In the genomic region with DNA sequence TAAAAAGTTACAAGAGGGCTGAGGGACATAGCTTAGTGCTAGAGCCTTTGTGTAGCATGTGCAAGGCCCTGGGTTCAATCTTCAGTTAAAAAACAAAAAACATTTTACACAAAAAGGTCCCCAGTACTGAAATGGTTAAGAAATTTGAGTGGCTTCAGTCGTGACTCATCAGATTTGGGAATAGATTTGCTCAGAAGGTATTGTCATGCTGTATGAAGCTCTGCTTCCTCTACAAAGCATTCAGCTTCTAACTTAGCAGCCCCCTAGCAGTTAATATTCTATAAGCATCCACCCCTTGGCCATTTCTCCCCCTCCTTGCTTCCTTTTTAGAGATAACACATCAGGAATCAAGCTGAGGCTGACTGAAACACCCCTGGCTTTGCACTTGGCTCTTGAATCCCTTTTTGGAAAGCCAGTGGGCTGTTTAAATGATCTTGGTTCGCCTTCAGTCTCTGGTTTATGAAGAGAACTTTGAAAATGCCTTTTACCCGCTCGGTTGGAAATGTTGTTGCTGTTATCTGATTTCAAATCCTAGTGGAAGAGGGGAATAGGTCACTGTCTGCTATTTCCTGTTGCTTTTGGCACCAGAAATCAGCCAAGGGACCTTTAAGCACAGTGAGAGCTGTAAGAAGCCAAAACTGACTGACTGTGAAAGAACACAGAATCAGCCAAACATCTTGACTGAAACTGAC, we compare ENCODE assay signal across 11 mouse cellular contexts.
DNase-seq lines count a peak whose midpoint lies in the region; ATAC-seq and TF ChIP-seq lines count a peak whose summit lies in the region.
"Had no signal": no experiment of that assay in that cellular context is flagged by ENCODE, and none has a peak within 500 bp of the region (broad histone marks: within the 10 kb centered on the region; RNA-seq: fewer than 3 reads in every experiment).

No protein-coding gene starts in this region.

- no peak overlapping the region for H3K4me2 ChIP-seq in kidney, postnatal 0 days (ENCODE audit: low read length)
- H3K4me2 ChIP-seq in liver, embryonic 12.5 days, result no peak overlapping the region

- no peak; the same call in 1 of the 2 replicates for ATAC-seq in kidney, postnatal 0 days (replicated peaks; ENCODE audit: low FRiP score, low read depth)
- ATAC-seq in megakaryocyte progenitor cell, adult 5-6 weeks (replicated peaks; ENCODE audit: poor library complexity), result no peak
- no peak for ATAC-seq in liver, embryonic 12.5 days

- H3K36me3 ChIP-seq in ES-E14 (ENCODE audit: control insufficient read depth, insufficient read depth, low read length, poor library complexity, severe bottlenecking), result peaks cover 9% of the 10 kb centered on the region
- 0 out of 2 replicates have a peak, but pooled peaks cover 13% of the 10 kb centered on the region for H3K36me3 ChIP-seq in kidney, postnatal 0 days (ENCODE audit: insufficient read depth, low read length)
- H3K36me3 ChIP-seq in thymus, adult 2 months (ENCODE audit: control insufficient read depth, insufficient read depth, low read length), result no peaks in the 10 kb centered on the region
- peaks cover 23% of the 10 kb centered on the region for H3K36me3 ChIP-seq in liver, embryonic 12.5 days

- TF ChIP-seq POLR2A in thymus, adult 2 months (IDR thresholded peaks at IDR 0.05; ENCODE audit: control insufficient read depth, extremely low read depth, insufficient read depth, low read length, poor library complexity), result no peak

- no peaks in the 10 kb centered on the region for H3K27me3 ChIP-seq in kidney, postnatal 0 days (ENCODE audit: insufficient read depth, low read length)
- no peaks in the 10 kb centered on the region for H3K27me3 ChIP-seq in thymus, adult 2 months (ENCODE audit: control insufficient read depth, insufficient read depth, low read length)
- H3K27me3 ChIP-seq in liver, embryonic 12.5 days (replicated peaks), result no peaks in the 10 kb centered on the region
- H3K27me3 ChIP-seq: CH12.LX had no signal

- 15% methylated on average over 4 of the region's 4 CpGs for WGBS in kidney, postnatal 0 days
- WGBS in thymus, adult 2 months, result 75% methylated on average over 4 of the region's 4 CpGs
- 39% methylated on average over 4 of the region's 4 CpGs for WGBS in liver, embryonic 12.5 days (ENCODE audit: insufficient replicate concordance)

- no peak overlapping the region for H3K9ac ChIP-seq in ES-E14 (ENCODE audit: insufficient read depth, low read depth, low read length, poor library complexity, severe bottlenecking)
- H3K9ac ChIP-seq in kidney, postnatal 0 days (ENCODE audit: low read depth, low read length), result no peak overlapping the region
- H3K9ac ChIP-seq in liver, embryonic 12.5 days, result no peak overlapping the region

- TF ChIP-seq CTCF in kidney, postnatal 0 days (IDR thresholded peaks at IDR 0.05; ENCODE audit: low read depth), result no peak
- TF ChIP-seq CTCF in thymus, adult 2 months (IDR thresholded peaks at IDR 0.05; ENCODE audit: borderline replicate concordance, control insufficient read depth, extremely low read depth, insufficient read depth, low read length, poor library complexity), result no peak

- no peaks in the 10 kb centered on the region; a peak in 1 of 4 replicates for H3K4me1 ChIP-seq in ES-E14 (ENCODE audit: control insufficient read depth in 2 of 2, insufficient read depth in 2 of 2, low read length in 2 of 2, poor library complexity in 1 of 2)
- H3K4me1 ChIP-seq in kidney, postnatal 0 days (replicated peaks; ENCODE audit: insufficient read depth, low read length), result peaks cover 6% of the 10 kb centered on the region; the same call in 1 of the 2 replicates
- no peaks in the 10 kb centered on the region for H3K4me1 ChIP-seq in thymus, adult 2 months (replicated peaks; ENCODE audit: control insufficient read depth, insufficient read depth, low read length)
- H3K4me1 ChIP-seq in liver, embryonic 12.5 days, result no peaks in the 10 kb centered on the region

- in situ Hi-C loops in ES-E14 (cut with MboI; ENCODE audit: low sequenced_read_pairs in 2 of 2, unreplicated experiment in 2 of 2), result no loop called here

- H3K27ac ChIP-seq in ES-E14 (ENCODE audit: insufficient read depth, low read depth, low read length, poor library complexity, severe bottlenecking), result no peak overlapping the region
- H3K27ac ChIP-seq in kidney, postnatal 0 days, result peak overlapping the region; percentile 65
- H3K27ac ChIP-seq in thymus, adult 2 months (ENCODE audit: control insufficient read depth, insufficient read depth, low read length), result no peak overlapping the region
- no peak overlapping the region for H3K27ac ChIP-seq in liver, embryonic 12.5 days
- H3K27ac ChIP-seq: macrophage had no signal

- H3K9me3 ChIP-seq in ES-E14 (ENCODE audit: control insufficient read depth, insufficient read depth, low read depth, low read length), result no peaks in the 10 kb centered on the region
- no peaks in the 10 kb centered on the region for H3K9me3 ChIP-seq in kidney, postnatal 0 days (replicated peaks; ENCODE audit: low read length)
- no peaks in the 10 kb centered on the region for H3K9me3 ChIP-seq in liver, embryonic 12.5 days (replicated peaks)

- no peak overlapping the region for H3K4me3 ChIP-seq in ES-E14 (ENCODE audit: insufficient read depth in 1 of 2, low read depth in 1 of 2, low read length in 2 of 2, poor library complexity in 1 of 2, severe bottlenecking in 1 of 2)
- no peak overlapping the region for H3K4me3 ChIP-seq in kidney, postnatal 0 days (replicated peaks; ENCODE audit: low read depth, low read length)
- H3K4me3 ChIP-seq in thymus, adult 2 months (ENCODE audit: control insufficient read depth, insufficient read depth, low read length), result no peak overlapping the region
- no peak overlapping the region for H3K4me3 ChIP-seq in liver, embryonic 12.5 days

- DNase-seq in gastrocnemius, postnatal 25 days, result peak; percentile 36
- DNase-seq in gastrocnemius, adult 8-10 months (ENCODE audit: low spot score in 2 of 2), result no peak
- DNase-seq in ES-E14 (ENCODE audit: low read depth, low spot score), result no peak
- peak; percentile 62 for DNase-seq in heart, adult 8-10 months (ENCODE audit: low spot score)
- DNase-seq in kidney, postnatal 0 days (ENCODE audit: low spot score), result peak; percentile 84
- no peak for DNase-seq in thymus, adult 2 months
- DNase-seq: adrenal gland, postnatal 36 days had no signal

TF ChIP-seq in ES-E14, 5 proteins besides CTCF, POLR2A, EP300 and RAD21:
- no peak for TF ChIP-seq HCFC1 (IDR thresholded peaks at IDR 0.05; ENCODE audit: borderline replicate concordance, insufficient read depth, low read length)
- peak; percentile 58 for TF ChIP-seq MAFK (IDR thresholded peaks at IDR 0.05; ENCODE audit: insufficient read depth, low read depth, low read length)

Comparison
In these comparisons a context has a peak if more than half of its experiments do, and no peak if none do; other contexts are left out.
1. DNase-seq: peak in gastrocnemius, postnatal 25 days (single experiment), heart, adult 8-10 months (single experiment) and kidney, postnatal 0 days (single experiment); none in gastrocnemius, adult 8-10 months (0 of 2), ES-E14 (single experiment) and thymus, adult 2 months (single experiment).